Mouse (Mus musculus) layer of hippocampus, adult 2 months (tissue): ENCODE results near the gene Gpr19. TPM values are rescaled to one million over a fixed set of nuclear protein-coding genes. Genes with fewer than 3 reads are reported as not detected.

Source experiments
- DNase-seq, 2 experiments: peaks; one replicate each; pipeline ENCODE4 v3.0.0; 2022; ENCODE audit warnings: low spot score in 2 of 2
- H3K27ac ChIP-seq: fragments of 200-600 bp; 2 replicates; pipeline ENCODE4 v1.8.1; 2022
- H3K4me3 ChIP-seq: fragments of 200-600 bp; 2 replicates; pipeline ENCODE4 v1.8.1; 2022; ENCODE audit warnings: mild to moderate bottlenecking
- CTCF ChIP-seq: fragments of 200-600 bp; conservative IDR thresholded peaks from 2 replicates; pipeline ENCODE4 v1.8.1; 2022; ENCODE audit warnings: antibody characterized with exemption, mild to moderate bottlenecking, moderate library complexity
- total RNA-seq, 2 experiments: library from RNA; stranded (reverse); gene quantifications; 2 replicates each; pipeline ENCODE4 v1.2.3; 2021

Gpr19 gene
- total RNA-seq, 2 experiments from 2014 or later = 22.0 to 27.4 TPM

- DNase-seq = no peak
- no peak for TF ChIP-seq CTCF
- no peak overlapping the region for H3K4me3 ChIP-seq
- no peak overlapping the region for H3K27ac ChIP-seq
Measured at GRCm38 (mm10) chr6:134890436-134890835, 7.9 kb downstream of the Gpr19 start.

GRCm38 (mm10) chr6:134889763-134890162 lies 8.6 kb downstream of the Gpr19 start:
- Histone ChIP-seq H3K27ac (peak overlapping the region; percentile 96; the same call in 1 of the 2 replicates), H3K4me3 (no peak overlapping the region)
- TF ChIP-seq CTCF = no peak
- no peak for DNase-seq

DNA sequence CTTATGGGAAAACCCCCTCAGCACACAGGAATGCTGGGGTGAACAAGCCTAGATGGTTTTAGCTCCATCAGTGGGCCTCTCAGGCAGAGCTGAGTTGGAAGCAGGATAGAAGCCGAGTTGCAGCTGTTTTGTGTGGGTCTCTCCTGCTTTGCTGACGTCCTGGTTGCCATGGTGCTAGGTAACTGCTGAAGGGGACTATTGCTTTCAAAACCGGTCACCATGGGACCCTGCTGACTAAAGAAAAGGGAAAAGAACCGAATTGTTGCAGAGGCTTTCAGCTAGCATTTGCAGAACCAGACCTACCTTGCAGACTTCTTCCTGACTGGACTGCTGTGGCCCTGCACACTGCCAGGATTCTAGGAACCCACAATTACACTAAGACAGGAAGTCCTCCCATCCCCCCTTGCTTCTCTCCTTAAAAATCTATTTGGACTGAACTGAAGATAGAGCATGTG lies 9.8 kb downstream of the Gpr19 start:
- TF ChIP-seq CTCF = no peak
- DNase-seq = peak; percentile 50 to 78
- Histone ChIP-seq H3K4me3 (peak overlapping the region; percentile 79), H3K27ac (peak overlapping the region; percentile 96)

- DNase-seq = peak; percentile 87 to 95
- TF ChIP-seq CTCF = no peak
- H3K4me3 ChIP-seq = peak overlapping the region; percentile 79
- peak overlapping the region; percentile 96 for H3K27ac ChIP-seq
Measured at GRCm38 (mm10) chr6:134887711-134888449, 10.5 kb downstream of the Gpr19 start.

DNA sequence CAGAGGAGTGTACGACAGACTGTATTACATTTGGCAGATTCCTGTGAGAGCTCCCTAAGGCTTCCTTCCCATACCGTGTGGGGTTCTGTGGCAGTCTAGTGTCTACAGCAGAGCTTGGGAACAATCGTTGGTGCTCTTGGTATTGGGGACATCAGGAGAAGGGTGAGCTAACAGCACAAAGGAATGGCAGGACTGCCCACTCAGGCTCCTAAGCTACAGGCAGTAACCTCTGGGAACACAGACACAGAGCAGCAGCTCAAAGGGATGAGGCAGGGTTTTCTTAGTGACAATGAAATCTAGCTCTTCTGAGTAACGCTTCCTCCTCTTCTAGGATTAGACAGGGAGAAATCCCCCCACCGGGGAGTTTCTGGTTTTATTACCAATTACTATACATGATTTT lies 11.4 kb downstream of the Gpr19 start:
- DNase-seq = peak in 1 of 2 experiments; percentile 27
- no peak for TF ChIP-seq CTCF
- H3K27ac ChIP-seq = peak overlapping the region; percentile 96
- H3K4me3 ChIP-seq = peak overlapping the region; percentile 79

- H3K4me3 ChIP-seq = peak overlapping the region; percentile 79
- no peak for DNase-seq
- H3K27ac ChIP-seq = peak overlapping the region; percentile 96
- no peak for TF ChIP-seq CTCF
Measured at GRCm38 (mm10) chr6:134886475-134886874, 11.9 kb downstream of the Gpr19 start.

DNA sequence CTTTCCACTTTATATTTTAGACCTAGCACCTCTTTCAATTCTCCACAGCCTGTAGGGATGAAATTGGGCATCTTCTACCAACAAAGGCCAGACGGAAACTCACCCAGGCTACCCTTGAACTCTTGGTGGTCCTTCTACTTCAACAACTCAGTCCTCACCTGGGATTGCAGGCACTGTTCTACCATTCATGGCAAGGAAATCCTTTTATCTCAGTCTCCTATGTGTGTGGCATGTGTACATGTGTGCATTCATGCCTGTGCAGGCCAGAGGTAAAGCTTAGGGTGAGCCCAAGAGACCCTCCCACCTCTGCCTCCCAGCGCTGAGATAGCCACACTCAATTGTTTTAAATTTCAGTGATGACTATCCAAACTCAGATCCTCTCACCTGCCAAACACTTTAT lies 12.9 kb downstream of the Gpr19 start:
- Histone ChIP-seq H3K27ac (no peak overlapping the region), H3K4me3 (peak overlapping the region; percentile 79; the same call in 1 of the 2 replicates)
- no peak for DNase-seq
- no peak for TF ChIP-seq CTCF

GRCm38 (mm10) chr6:134883661-134884060 lies 14.7 kb downstream of the Gpr19 start:
- H3K27ac ChIP-seq = no peak overlapping the region
- no peak for DNase-seq
- no peak overlapping the region for H3K4me3 ChIP-seq
- TF ChIP-seq CTCF = no peak

DNA sequence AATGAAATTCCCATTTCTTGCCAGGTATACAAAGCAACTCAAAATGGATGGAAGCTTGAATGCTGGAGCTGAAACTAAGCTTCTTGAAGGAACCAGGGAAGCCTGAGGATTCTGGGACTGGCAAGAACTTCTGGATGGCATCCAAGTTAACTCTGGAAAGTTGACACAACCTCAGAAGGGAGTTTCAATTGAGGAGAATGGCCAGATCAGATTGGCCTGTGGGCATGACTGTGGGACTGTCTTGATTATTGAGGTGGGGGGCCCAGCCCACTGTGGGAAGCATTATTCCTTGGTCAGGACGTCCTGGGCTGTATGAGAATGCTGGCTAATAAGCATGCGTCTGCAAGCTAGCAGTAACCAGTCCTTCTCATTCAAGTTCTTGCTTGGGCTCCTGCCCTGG lies 18.3 kb downstream of the Gpr19 start:
- no peak overlapping the region for H3K27ac ChIP-seq
- no peak for TF ChIP-seq CTCF
- no peak for DNase-seq
- no peak overlapping the region for H3K4me3 ChIP-seq

DNA sequence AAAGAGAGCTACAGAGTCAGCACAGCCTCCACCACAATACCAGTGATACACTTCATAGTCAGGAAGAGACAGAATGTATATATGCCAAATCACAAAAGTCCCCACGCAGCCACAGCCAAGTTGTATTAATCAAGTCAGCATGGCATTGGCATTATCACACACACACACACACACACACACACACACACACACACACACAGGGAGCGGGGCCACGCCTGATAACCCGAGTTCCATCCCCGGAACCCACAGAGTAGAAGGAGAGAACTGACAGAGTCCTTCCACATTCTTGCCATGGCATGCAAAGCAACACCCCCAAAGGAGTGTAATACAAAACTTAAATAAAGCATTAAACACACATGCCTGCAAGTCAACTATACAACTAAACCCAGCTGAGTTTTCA lies 18.8 kb downstream of the Gpr19 start:
- Histone ChIP-seq H3K4me3 (no peak overlapping the region), H3K27ac (no peak overlapping the region)
- TF ChIP-seq CTCF = no peak
- no peak for DNase-seq

- DNase-seq = no peak
- TF ChIP-seq CTCF = no peak
Measured at GRCm38 (mm10) chr6:134877892-134878291, 20.5 kb downstream of the Gpr19 start.

DNA sequence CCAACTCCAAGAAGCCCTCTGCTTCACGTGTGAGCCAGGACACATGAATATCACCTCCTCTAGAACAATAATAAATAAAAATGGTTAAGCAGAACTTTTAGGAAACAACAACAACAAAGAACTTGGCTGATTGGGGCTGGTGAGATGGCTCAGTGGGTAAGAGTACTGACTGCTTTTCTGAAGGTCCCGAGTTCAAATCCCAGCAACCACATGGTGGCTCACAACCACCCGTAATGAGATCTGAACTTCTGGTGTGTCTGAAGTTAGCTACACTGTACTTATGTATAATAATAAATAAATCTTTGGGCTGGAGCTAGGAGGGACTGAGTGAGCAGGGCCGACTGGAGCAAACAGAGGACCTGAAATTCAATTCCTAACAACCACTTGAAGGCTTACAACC lies 21.1 kb downstream of the Gpr19 start:
- DNase-seq = no peak
- no peak for TF ChIP-seq CTCF
- Histone ChIP-seq H3K4me3 (no peak overlapping the region), H3K27ac (no peak overlapping the region)

More at GRCm38 (mm10) chr6:134877892-134878291, 20.5 kb downstream of the Gpr19 start:
- H3K4me3 ChIP-seq = no peak overlapping the region
- no peak overlapping the region for H3K27ac ChIP-seq

DNA sequence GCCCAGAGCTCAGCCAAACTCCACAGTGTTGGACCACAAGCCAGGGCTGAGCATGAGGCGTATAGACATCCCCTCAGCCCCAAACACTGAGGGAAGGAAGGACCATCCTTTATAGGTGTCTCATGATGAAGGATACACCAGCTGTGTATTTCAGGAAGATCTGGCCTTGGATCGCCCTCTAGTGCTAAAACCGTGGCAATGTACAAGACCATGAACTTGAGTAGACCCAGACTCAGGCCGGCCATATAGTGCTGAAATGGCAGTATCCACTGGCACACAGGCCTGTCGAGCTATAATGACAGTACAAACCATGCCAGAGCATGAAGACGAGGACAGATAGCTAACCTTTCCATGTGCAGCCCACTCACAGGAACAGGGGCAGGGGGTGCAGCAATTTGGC lies 21.6 kb downstream of the Gpr19 start:
- Histone ChIP-seq H3K4me3 (no peak overlapping the region), H3K27ac (no peak overlapping the region)
- no peak for DNase-seq
- peak; percentile 65 for TF ChIP-seq CTCF

GRCm38 (mm10) chr6:134873018-134873417 lies 25.4 kb downstream of the Gpr19 start:
- no peak overlapping the region for H3K27ac ChIP-seq
- TF ChIP-seq CTCF = peak; percentile 73
- no peak overlapping the region for H3K4me3 ChIP-seq
- DNase-seq = no peak
